Mouse (Mus musculus): Measurements from ENCODE around the gene Adipor2. TPM values are rescaled to one million over a fixed set of nuclear protein-coding genes. Genes with fewer than 3 reads are reported as not detected.

Adipor2 gene
- total and polyA plus RNA-seq, 3 experiments = 55.9 to 198 (median 194) TPM

GRCm38 (mm10) chr6:119312381-119312780 lies 105.1 kb downstream of the Adipor2 start:
- DNase-seq = no peak

- DNase-seq = no peak
Observed at GRCm38 (mm10) chr6:119310176-119310575, 107.3 kb downstream of the Adipor2 start.

GRCm38 (mm10) chr6:119307867-119308413 lies 109.6 kb downstream of the Adipor2 start:
- no peak for DNase-seq

GRCm38 (mm10) chr6:119303331-119303730 lies 114.2 kb downstream of the Adipor2 start:
- DNase-seq = no peak

Other genes with a start within 250 kb of the Adipor2 start
- gene Dcp1b, start 242.5 kb downstream of the Adipor2 start, total RNA-seq (2021) = 10 to 100 TPM in 1 of 2 experiments, 1 to 10 TPM in 1; 9.7 to 13.8 TPM
- gene Dcp1b, start 242.5 kb downstream of the Adipor2 start, polyA plus RNA-seq (2012; rRNA removed) = 27.4 and 27.8 TPM in 2 replicates
- gene Cacna1c, start 221.3 kb downstream of the Adipor2 start, total RNA-seq (2021) = 10 to 100 TPM; 93.5 to 97.5 TPM
- gene Cacna1c, start 221.3 kb downstream of the Adipor2 start, polyA plus RNA-seq (2012; rRNA removed) = 23.3 and 36.7 TPM in 2 replicates
- not detected for gene Cacna2d4, start 181.2 kb downstream of the Adipor2 start, total RNA-seq (2021)
- 0.06 and 0.39 TPM in 2 replicates for gene Cacna2d4, start 181.2 kb downstream of the Adipor2 start, polyA plus RNA-seq (2012; rRNA removed)
- gene Lrtm2, start 86.9 kb downstream of the Adipor2 start, total RNA-seq (2021) = under 1 TPM in 1 of 2 experiments, not detected in 1; 0.28 TPM
- 0.13 TPM in 1 of 2 replicates, not detected in the other for gene Lrtm2, start 86.9 kb downstream of the Adipor2 start, polyA plus RNA-seq (2012; rRNA removed)
- 10 to 100 TPM; 31.9 to 36.9 TPM for gene Fbxl14, start 62.0 kb upstream of the Adipor2 start, total RNA-seq (2021)
- gene Fbxl14, start 62.0 kb upstream of the Adipor2 start, polyA plus RNA-seq (2012; rRNA removed) = 104 and 107 TPM in 2 replicates
- 1 to 10 TPM; 1.9 to 2.8 TPM for gene Wnt5b, start 126.6 kb upstream of the Adipor2 start, total RNA-seq (2021)
- 3.3 and 4.1 TPM in 2 replicates for gene Wnt5b, start 126.6 kb upstream of the Adipor2 start, polyA plus RNA-seq (2012; rRNA removed)